Mouse (Mus musculus) heart, adult 18-20 months (tissue): ENCODE results near the gene Zfp956. TPM values are rescaled to one million over a fixed set of nuclear protein-coding genes. Genes with fewer than 3 reads are reported as not detected.

Experiments
- DNase-seq, 2 experiments: peaks; one replicate each; pipeline ENCODE4 v3.0.0; 2021 to 2022; ENCODE audit warnings: mixed read lengths in 1 of 2
- long read RNA-seq, 2 experiments: library from polyadenylated mRNA; stranded (forward); transcript quantifications; one replicate each; pipeline ENCODE4 v2.0.0; 2021
- total RNA-seq, 2 experiments: library from RNA; stranded (reverse); gene quantifications; 2 replicates each; pipeline ENCODE4 v1.2.3; 2021

Zfp956 gene
- total RNA-seq: 1 to 10 TPM; 1.6 to 1.9 TPM
- long read RNA-seq, experiment 1, partial matches to known transcripts: 1 of 4 reads
- long read RNA-seq, experiment 1, other reads (novel, unspliced or antisense): 0 of 4 reads
- long read RNA-seq, experiment 2, partial matches to known transcripts: 0 of 1 reads
- long read RNA-seq, experiment 2, other reads (novel, unspliced or antisense): 0 of 1 reads

DNA sequence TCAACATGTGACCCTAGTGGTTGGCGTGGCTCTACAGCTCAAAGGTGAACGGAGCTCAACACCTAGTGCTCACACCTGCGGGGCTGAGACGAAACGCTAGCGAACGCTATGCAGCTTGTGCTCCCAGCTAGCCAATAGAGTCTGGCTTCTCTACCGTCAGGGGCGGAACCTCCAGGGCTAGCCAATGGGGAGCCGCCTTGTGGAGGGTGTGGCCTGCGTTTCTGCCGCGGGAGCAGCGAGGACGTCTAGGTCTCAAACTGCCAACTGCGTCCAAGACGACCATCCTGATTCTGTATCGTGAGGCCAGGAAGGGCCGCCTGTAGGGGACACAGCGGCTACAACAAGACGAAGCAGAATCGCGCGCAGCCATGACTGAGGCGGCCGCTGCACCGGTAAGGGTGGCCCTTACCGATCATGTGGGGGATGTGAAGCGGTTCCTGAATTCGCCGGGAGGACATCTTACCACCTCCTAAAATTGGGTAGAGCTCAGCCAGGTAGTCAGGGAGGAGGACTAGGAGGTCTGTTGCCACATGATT, at the start of gene Zfp956:
Gene Zfp956 (plus strand): TSS at position 200 of the 536 bp plus-strand sequence.
- DNase-seq: peak; percentile 96 to 97

GRCm38 (mm10) chr6:47903587-47903986, 49.6 kb upstream of the Zfp956 start:
- peak; percentile 32 to 36 for DNase-seq

- no peak for DNase-seq
Observed at GRCm38 (mm10) chr6:47904361-47904760, 48.8 kb upstream of the Zfp956 start.

DNA sequence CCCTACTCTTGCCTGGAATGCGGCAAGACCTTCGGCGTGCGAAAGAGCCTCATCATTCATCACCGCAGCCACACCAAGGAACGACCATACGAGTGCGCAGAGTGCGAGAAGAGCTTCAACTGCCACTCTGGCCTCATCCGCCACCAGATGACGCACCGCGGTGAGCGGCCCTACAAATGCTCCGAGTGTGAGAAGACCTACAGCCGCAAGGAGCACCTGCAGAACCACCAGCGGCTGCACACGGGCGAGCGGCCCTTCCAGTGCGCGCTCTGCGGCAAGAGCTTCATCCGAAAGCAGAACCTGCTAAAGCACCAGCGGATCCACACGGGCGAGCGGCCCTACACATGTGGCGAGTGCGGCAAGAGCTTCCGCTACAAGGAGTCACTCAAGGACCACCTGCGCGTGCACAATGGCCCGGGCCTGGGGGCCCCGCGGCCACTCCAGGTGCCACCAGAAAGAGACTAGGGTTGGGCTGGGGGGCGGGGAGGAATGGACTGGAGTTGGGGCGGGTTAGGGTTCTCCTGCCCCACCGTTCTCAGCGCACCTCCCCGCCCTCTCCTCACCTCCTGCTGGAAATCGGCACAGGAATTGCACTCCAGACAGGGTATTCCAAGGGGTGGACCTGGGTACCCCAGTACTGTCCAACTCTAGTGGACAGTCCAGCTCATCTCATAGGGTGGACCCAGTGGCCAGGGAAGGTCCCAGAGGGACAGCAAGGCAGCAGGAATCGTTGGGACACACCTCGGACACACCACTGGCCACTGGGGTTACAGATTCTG, 48.1 kb upstream of the Zfp956 start:
- DNase-seq: no peak

GRCm38 (mm10) chr6:47906326-47906725, 46.9 kb upstream of the Zfp956 start:
- no peak for DNase-seq

- DNase-seq: no peak
Observed at GRCm38 (mm10) chr6:47909007-47909406, 44.2 kb upstream of the Zfp956 start.

DNA sequence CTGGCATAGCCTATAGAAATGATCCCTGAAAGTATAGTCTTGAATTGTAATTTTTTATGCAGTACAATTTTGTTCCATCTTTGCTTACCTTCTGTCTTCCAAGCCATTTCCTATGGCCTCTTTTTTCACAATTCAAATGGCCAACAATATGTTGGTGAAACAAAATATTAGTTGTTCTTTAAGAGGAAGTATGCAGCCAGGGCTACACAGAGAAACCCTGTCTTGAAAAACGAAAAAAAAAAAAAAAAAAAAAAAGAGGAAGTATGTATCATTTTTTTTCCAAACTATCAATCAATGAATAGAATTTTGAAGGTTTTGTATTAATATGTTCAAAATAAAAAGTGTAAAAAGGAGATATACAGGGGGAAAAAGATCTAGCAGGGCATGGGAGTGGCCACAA, 41.5 kb upstream of the Zfp956 start:
- DNase-seq: no peak

DNA sequence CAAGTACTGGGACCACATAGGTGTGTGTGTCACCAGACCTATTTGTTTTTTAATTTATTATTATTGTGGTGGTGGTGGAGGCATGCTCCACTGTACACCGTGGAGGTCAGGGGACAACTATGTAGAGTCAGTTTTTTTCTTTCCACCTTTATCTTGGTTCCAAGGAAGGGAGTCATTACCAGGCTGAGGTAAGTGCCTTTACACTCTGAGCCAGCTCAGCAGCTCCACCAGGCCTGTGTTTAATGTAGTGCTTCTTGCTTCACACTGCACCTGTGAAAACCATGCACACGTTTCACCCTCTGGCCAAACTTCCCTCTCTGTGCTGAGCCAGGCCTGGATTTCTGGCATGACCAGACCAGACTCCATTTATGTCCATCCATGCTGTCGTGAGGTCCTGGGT, 40.2 kb upstream of the Zfp956 start:
- no peak for DNase-seq

- no peak for DNase-seq
Observed at GRCm38 (mm10) chr6:47917051-47917450, 36.1 kb upstream of the Zfp956 start.

- DNase-seq: no peak
Observed at GRCm38 (mm10) chr6:47918768-47919274, 34.4 kb upstream of the Zfp956 start.

DNA sequence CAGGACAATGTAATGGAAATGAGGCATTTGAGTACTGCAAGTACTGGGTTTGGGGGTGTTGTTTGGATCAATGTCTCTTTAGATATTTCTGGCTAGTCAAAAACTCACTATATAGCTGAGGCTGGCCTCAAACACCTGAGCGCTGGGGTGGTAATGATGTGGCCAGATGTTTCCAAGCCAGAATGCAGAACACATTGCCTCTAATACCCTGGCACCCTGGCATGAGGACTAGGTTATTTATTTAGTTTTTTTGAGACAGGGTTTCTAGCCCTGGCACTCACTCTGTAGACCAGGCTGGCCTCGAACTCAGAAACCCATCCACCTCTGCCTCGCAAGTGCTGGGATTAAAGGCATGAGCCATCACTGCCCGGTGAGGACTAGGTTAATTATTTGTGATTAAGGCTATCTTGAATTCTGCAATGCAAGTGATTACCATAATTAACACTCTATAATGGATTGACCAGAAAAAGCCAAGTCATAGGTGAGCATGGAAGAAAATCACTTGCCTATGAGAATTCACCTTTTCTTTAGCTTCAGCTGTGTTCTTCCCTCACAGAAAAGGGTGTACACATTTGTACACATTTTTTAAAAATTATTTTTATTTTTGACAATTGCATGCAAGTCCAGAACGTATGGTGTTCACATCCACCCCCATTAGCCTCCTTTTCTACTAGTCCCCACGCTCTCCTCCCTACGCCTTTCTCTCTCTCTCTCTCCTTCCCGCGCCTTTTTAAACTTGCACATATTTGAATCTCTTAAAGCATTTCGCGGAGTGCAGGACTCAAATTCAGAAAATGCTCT, 33.3 kb upstream of the Zfp956 start:
- DNase-seq: no peak

DNA sequence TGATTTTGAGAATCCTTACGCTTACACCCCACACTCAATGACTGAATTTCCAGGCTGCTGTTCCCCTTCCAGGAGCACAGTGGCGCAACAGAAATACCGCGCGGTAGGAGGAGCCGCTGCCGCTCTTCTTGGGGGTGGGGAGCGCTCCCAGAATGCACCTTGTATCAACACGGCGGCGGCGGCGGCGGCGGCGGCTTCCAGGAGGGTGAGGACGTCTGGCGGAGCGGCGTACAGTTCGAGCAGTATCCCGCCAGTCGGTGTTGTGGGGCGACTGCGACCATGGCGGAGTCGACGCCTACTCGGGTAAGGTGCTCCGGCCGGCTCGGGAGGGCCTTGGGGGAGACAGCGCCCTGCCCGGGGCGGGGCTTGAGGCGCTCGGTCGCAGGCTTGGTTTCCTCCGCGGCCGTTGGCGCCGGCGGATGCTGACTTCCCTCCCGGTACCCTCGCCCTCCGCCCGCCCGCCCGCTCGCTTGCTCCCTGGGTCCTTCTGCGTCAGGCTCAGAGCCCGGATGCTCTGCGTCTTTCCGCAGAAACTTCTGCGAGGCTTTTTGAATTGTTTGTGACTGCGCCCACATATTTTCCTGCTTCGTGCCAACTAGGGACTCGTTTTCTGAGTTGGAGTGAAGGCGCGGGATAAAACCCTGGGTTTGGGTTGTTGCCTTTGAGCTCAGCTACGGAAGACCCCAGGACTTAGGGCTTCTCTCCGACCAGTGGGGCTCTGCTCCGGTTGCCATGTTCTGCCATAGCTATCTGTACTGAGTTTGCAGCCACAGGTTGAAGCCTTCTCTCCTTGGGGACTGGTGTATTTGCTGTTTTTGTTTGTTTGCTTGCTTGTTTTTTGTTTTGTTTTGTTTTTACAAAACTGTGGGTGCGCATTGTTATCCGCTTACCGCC, 32.5 kb upstream of the Zfp956 start, which contains the start of gene Zfp212:
Gene Zfp212 (plus strand): TSS at position 30 of the 894 bp plus-strand sequence.
- peak; percentile 91 to 92 for DNase-seq

DNA sequence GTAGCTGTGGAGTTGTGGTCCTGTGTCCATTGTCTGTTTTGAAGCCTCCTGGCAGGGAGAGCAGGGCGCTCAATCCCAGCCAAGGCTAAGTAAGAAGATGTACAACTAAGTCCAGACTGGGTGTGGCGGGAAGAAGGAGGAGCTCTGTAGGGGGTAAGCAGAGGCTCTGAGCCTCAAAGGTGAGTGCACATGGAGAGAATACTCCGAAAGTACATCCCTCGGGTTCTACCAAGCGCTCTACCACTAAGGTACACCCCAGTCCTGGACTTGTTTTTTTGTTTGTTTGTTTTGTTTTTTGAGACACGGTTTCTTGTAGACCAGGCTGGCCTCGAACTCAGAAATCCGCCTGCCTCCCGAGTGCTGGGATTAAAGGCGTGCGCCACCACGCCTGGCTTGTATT, 10.7 kb upstream of the Zfp956 start:
- DNase-seq: no peak

GRCm38 (mm10) chr6:47943021-47943691, 10.0 kb upstream of the Zfp956 start:
- DNase-seq: peak; percentile 65 to 75

GRCm38 (mm10) chr6:47943721-47944120, 9.5 kb upstream of the Zfp956 start:
- no peak for DNase-seq

DNA sequence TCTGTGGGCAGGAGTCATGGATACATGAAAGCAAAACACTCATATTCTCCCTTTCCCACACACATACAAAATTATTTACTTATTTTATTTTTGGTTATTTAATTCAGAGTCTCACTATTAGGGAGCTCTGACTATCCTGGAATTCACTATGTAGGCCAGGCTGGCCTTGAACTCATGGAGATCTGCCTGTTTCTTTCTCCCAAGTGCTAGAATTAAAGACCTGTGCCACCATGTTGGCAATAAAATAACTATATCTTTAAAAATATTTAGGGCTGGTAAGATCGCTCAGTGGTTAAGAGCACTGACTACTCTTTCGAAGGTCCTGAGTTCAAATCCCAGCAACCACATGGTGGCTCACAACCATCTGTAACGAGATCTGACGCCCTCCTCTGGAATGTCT, 5.8 kb upstream of the Zfp956 start:
- no peak for DNase-seq

DNA sequence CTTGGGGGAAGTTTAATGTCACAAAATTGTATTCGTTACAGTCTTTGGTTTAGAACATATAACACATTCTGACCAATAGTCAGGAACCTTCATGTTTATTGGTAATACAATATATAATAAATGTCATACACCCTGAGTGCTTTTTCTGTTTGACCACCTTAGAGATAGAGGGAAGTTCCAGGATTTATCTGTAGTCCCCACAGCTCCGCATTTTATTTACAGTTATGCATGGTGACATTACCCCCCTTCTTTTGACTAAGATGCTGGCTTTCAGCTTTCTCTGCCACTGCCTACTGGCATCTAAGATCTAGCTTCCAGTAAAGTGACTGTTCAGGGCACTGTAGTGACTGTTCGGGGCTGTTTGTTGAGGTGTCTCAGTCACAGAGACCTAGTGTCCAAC, 1.2 kb downstream of the Zfp956 start:
- no peak for DNase-seq

GRCm38 (mm10) chr6:47957816-47958215, 4.6 kb downstream of the Zfp956 start:
- no peak for DNase-seq

DNA sequence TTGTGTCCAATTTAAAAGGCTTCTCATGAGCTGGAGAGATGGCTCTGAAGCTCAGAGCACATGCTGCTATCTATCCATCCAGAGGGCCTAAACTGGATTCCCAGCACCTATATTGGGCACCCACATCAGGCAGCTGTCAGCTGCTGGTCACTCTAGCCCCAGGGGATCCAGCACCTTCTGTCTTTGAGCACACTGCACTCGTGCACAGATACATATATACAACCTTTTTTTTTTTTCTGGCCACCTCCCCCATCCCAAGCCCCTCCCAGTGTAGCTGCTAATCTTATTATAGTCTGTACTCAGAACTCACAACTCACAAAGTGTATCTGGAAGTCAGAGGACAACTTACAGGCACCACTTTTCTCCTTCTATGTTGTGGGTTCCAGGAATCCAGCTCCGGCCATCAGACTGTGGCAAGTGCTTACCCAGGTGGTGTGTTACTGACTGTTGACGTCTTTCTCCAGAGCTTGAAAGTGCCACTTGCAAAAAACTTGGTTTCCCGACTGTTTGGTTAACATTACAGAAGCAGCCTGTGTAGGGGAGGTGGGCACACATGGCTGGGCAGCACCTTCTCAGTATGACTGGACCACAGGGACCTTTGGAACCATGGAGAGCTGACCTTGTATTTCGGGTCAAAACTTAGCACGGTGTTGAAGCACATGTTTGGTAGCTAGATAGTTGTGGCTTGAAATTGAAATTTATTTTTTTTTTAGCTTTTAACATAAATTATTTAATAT, 7.7 kb downstream of the Zfp956 start:
- DNase-seq: no peak

DNA sequence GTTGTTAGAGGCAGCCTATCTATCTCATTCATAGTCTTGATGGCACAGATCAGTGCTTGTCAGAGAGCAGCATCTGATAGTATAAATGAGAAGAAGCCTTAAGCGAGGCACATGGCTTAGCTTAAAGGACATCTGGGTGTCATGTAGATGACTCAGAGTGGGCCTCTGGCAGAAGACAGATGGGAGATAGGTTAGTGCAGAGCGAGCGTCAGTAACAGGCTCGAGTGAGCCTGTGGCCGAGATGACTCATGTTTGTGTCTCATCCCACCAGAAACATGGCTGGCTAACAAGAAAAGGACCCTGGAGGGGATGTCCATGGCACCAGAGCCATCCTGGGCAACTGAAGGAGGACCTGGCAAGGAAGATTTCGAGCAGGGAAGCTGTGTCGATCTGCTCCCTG, 9.9 kb downstream of the Zfp956 start:
- DNase-seq: no peak
